Mouse (Mus musculus) thymus, adult 2 months (tissue): ENCODE results near the gene Sema4d. TPM values are rescaled to one million over a fixed set of nuclear protein-coding genes. Genes with fewer than 3 reads are reported as not detected.

ENCODE experiments used
- DNase-seq: peaks from one replicate; pipeline ENCODE4 v3.0.0; 2021
- H3K27ac ChIP-seq: fragments of 200-500 bp; 2 replicates; pipeline ENCODE4 v1.5.1; 2012; ENCODE audit warnings: low read length, control low read depth; ENCODE audit not compliant: control insufficient read depth, insufficient read depth
- H3K27me3 ChIP-seq: fragments of 200-500 bp; 2 replicates; pipeline ENCODE4 v1.6.1; 2012; ENCODE audit warnings: mild to moderate bottlenecking, low read length, moderate library complexity, mixed read lengths; ENCODE audit not compliant: control insufficient read depth, insufficient read depth
- H3K36me3 ChIP-seq: fragments of 200-500 bp; 2 replicates; pipeline ENCODE4 v1.6.1; 2012; ENCODE audit warnings: mild to moderate bottlenecking, low read length, moderate library complexity; ENCODE audit not compliant: control insufficient read depth, insufficient read depth
- H3K4me1 ChIP-seq: fragments of 200-500 bp; replicated peaks from 2 replicates; pipeline ENCODE4 v1.6.1; 2012; ENCODE audit warnings: low read length; ENCODE audit not compliant: control insufficient read depth, insufficient read depth
- H3K4me3 ChIP-seq: fragments of 200-500 bp; 2 replicates; pipeline ENCODE4 v1.5.1; 2012; ENCODE audit warnings: mild to moderate bottlenecking, low read length, control low read depth, moderate library complexity; ENCODE audit not compliant: control insufficient read depth, insufficient read depth
- CTCF ChIP-seq: fragments of 200-500 bp; IDR thresholded peaks from 2 replicates; pipeline ENCODE4 v1.5.1; 2012; ENCODE audit warnings: mild to moderate bottlenecking, control low read depth, low read length, moderate library complexity, borderline replicate concordance; ENCODE audit not compliant: control insufficient read depth, poor library complexity, insufficient read depth; ENCODE audit errors: extremely low read depth
- POLR2A ChIP-seq: fragments of 200-500 bp; IDR thresholded peaks from 2 replicates; pipeline ENCODE4 v1.6.1; 2012; ENCODE audit warnings: mild to moderate bottlenecking, low read length, control low read depth, moderate library complexity; ENCODE audit not compliant: control insufficient read depth, poor library complexity, insufficient read depth; ENCODE audit errors: extremely low read depth
- WGBS: fragments of 180-500 bp; shearing (Covaris S2); methylation state at CpG from one replicate; pipeline ENCODE4 v1.1.7; 2018; 5-methylcytosine and 5-hydroxymethylcytosine counted together
- polyA plus RNA-seq: library from polyadenylated mRNA; depleted of rRNA; stranded (reverse); fragments of >200 nt; gene quantifications from 2 replicates; pipeline ENCODE4 v1.2.3, GENCODE M21; 2012

Sema4d gene
- polyA plus RNA-seq, 1 experiment: 156 TPM

DNA sequence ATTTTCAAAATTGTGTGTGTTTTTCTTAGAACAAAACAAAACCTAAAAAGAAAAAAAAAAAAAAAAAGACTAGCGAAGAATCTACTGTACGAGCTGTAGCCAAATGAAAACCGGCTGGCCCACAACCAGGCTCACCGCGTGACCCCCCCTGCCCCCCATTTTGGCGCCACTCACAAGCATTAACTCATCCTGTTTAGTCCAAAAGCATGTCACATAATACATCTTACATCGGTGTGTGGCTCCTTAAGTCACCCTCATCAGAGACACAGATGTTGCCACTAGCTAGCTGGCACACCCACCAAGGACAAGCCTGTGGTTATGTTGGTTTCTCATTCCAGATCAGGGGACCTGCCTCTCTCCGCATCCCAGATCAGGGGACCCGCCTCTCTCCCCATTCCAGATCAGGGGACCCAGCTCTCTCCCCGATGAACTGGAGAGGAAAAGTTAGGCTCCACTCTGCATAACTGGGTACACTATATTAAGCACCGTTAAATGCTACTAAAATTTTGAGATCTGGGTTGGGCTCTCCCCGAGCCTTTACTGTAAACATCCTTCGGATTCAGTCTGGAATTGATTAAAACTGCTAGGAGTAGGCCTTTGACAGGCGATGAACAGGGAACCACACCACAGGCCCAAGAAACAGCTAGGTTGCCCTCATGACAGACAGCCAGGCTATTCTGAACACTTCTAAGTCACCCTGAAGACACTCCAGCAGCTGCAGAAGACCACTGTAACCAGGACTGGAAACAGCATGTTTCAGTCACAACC lies 43.8 kb downstream of the Sema4d start:
- H3K4me1 ChIP-seq: peaks cover 88% of the 10 kb centered on the region
- no peaks in the 10 kb centered on the region for H3K36me3 ChIP-seq
- TF ChIP-seq POLR2A: no peak
- TF ChIP-seq CTCF: no peak
- no peaks in the 10 kb centered on the region for H3K27me3 ChIP-seq
- peak overlapping the region; percentile 66 for H3K27ac ChIP-seq
- H3K4me3 ChIP-seq: no peak overlapping the region
- 19% methylated on average over 14 of the region's 14 CpGs for WGBS
- no peak for DNase-seq

GRCm38 (mm10) chr13:51748009-51748552 lies 45.5 kb downstream of the Sema4d start:
- peak overlapping the region; percentile 32; the same call in 1 of the 2 replicates for H3K27ac ChIP-seq
- H3K4me1 ChIP-seq: peaks cover 88% of the 10 kb centered on the region
- TF ChIP-seq CTCF (no peak), POLR2A (no peak)
- H3K4me3 ChIP-seq: no peak overlapping the region
- no peaks in the 10 kb centered on the region for H3K36me3 ChIP-seq
- H3K27me3 ChIP-seq: no peaks in the 10 kb centered on the region
- DNase-seq: no peak
- WGBS: 12% methylated on average over 12 of the region's 12 CpGs

- peak overlapping the region; percentile 12; the same call in 1 of the 2 replicates for H3K27ac ChIP-seq
- H3K27me3 ChIP-seq: no peaks in the 10 kb centered on the region
- peaks cover 89% of the 10 kb centered on the region for H3K4me1 ChIP-seq
- WGBS: 82% methylated on average over 7 of the region's 7 CpGs
- TF ChIP-seq POLR2A: no peak
- TF ChIP-seq CTCF: no peak
- DNase-seq: no peak
- no peak overlapping the region for H3K4me3 ChIP-seq
- H3K36me3 ChIP-seq: no peaks in the 10 kb centered on the region
These were observed 46.5 kb downstream of the Sema4d start for GRCm38 (mm10) chr13:51747069-51747468.

DNA sequence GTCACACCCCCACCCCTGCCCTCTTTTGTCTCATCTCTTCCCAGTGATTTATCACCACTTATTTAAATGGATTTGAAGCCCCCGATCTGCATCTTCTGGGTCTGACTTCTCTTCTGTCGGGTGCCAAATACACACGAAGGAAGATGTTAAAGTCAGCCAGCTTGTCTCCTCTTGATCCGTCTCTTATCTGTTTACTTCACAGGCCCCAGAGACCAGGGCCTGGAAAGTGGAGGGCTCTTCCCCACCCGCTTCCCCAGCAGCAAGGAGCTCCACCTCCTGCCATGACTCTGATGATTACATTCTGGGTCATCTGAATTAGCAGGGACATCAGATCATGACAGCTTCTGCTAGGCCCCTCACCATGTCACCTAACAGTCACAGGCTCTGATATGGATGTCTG lies 47.7 kb downstream of the Sema4d start:
- peaks cover 89% of the 10 kb centered on the region for H3K4me1 ChIP-seq
- no peak for TF ChIP-seq CTCF
- TF ChIP-seq POLR2A: no peak
- 91% methylated on average over 5 of the region's 5 CpGs for WGBS
- H3K27me3 ChIP-seq: no peaks in the 10 kb centered on the region
- no peaks in the 10 kb centered on the region for H3K36me3 ChIP-seq
- H3K27ac ChIP-seq: no peak overlapping the region
- H3K4me3 ChIP-seq: no peak overlapping the region
- no peak for DNase-seq

DNA sequence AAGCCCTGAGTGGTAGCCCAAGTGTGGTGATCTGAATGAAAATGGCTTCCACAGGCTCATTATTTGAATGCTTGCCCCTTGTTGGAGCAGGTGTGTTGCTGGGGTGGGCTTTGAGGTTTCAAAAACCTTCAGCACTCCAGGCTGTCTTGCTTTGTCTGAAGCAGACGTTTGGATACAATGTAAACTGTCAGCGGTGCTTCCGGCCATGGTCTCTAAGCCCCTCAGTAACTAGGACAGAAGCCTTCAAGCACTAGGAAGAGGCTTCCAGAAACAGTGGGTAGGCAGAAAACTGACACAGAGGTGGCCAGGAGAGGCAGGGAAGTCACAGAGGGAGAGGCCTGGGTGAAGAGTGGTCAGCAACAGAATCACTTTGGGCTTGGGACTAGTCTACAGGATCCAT lies 49.7 kb downstream of the Sema4d start:
- Histone ChIP-seq H3K27ac (peak overlapping the region; percentile 86), H3K4me1 (peaks cover 88% of the 10 kb centered on the region), H3K27me3 (no peaks in the 10 kb centered on the region), H3K4me3 (no peak overlapping the region), H3K36me3 (no peaks in the 10 kb centered on the region; the same call in 1 of the 2 replicates)
- no peak for TF ChIP-seq CTCF
- TF ChIP-seq POLR2A: no peak
- peak; percentile 54 for DNase-seq
- 38% methylated on average over 3 of the region's 3 CpGs for WGBS

GRCm38 (mm10) chr13:51742551-51743052 lies 50.9 kb downstream of the Sema4d start:
- peak; percentile 49 for DNase-seq
- Histone ChIP-seq H3K36me3 (no peaks in the 10 kb centered on the region; the same call in 1 of the 2 replicates), H3K27ac (peak overlapping the region; percentile 86), H3K27me3 (no peaks in the 10 kb centered on the region), H3K4me1 (peaks cover 86% of the 10 kb centered on the region), H3K4me3 (peak overlapping the region; percentile 15; the same call in 1 of the 2 replicates)
- no peak for TF ChIP-seq CTCF
- TF ChIP-seq POLR2A: no peak
- WGBS: 23% methylated on average over 10 of the region's 10 CpGs
